Mouse (Mus musculus): ENCODE results near the gene Wdhd1.

- no peak for TF ChIP-seq CHD2 (IDR thresholded peaks at IDR 0.05; ENCODE audit: low read length)
- TF ChIP-seq CTCF (IDR thresholded peaks at IDR 0.05 in 2 of 3, conservative IDR thresholded peaks at IDR 0.05 in 1 of 3; ENCODE audit: control insufficient read depth in 1 of 3, insufficient read depth in 1 of 3, low read depth in 2 of 3, low read length in 3 of 3, poor library complexity in 1 of 3, severe bottlenecking in 1 of 3), result no peak
- no peak for TF ChIP-seq EP300 (IDR thresholded peaks at IDR 0.05; ENCODE audit: low read depth in 1 of 2, low read length in 2 of 2)
- no peak for TF ChIP-seq USF2 (IDR thresholded peaks at IDR 0.05; ENCODE audit: borderline replicate concordance in 1 of 2, insufficient read depth in 1 of 2, low read depth in 1 of 2, low read length in 2 of 2)
- TF ChIP-seq ETS1 (IDR thresholded peaks at IDR 0.05; ENCODE audit: low read depth, low read length), result no peak
- TF ChIP-seq MYC (IDR thresholded peaks at IDR 0.05; ENCODE audit: low read depth, low read length), result no peak
- no peak for TF ChIP-seq TCF12 (IDR thresholded peaks at IDR 0.05; ENCODE audit: low read depth, low read length)
- no peak for TF ChIP-seq NRF1 (IDR thresholded peaks at IDR 0.05; ENCODE audit: insufficient read depth, low read depth, low read length, poor library complexity, severe bottlenecking)
- no peak for TF ChIP-seq UBTF (IDR thresholded peaks at IDR 0.05; ENCODE audit: borderline replicate concordance, insufficient read depth, low read depth, low read length)
These were observed 40.2 kb downstream of the Wdhd1 start for GRCm38 (mm10) chr14:47236491-47236890.
